Mouse (Mus musculus): ENCODE measurements at regions not wholly inside any gene's neighbourhood (a gene's known extent, or its start where the extent isn't known, plus 50 kb on each side); places are given as distances from the start of the nearest gene placed in this dataset.

DNA sequence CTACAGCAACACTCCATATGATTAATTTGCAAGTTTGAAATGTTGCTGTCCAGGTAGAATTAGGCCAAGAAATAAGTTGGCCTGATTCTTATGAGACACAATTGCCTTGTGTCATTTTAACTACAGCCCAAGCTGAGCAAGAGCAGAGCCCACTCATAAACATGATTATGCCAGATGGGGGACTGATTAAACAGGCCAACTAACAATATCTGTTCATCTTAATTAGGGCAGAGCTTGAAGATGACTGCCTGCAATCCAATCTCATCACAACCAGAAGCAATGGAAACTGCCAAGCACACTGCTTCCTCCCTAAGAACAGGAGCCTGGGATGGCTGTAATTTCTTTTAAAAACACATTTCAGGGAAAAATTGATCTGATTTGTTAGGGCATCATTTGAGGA is 333.1 kb downstream of the Sv2b start:
- Histone ChIP-seq H3K9ac (no peak overlapping the region), H3K27me3 (no peaks in the 10 kb centered on the region), H3K27ac (no peak overlapping the region), H3K4me2 (no peak overlapping the region), H3K36me3 (no peaks in the 10 kb centered on the region), H3K9me3 (replicated peaks) (no peaks in the 10 kb centered on the region), H3K4me3 (no peak overlapping the region), H3K4me1 (replicated peaks) (no peaks in the 10 kb centered on the region)
- ATAC-seq (replicated peaks; ENCODE audit: insufficient number of reproducible peaks, insufficient read depth, low FRiP score, low read depth) = no peak

DNA sequence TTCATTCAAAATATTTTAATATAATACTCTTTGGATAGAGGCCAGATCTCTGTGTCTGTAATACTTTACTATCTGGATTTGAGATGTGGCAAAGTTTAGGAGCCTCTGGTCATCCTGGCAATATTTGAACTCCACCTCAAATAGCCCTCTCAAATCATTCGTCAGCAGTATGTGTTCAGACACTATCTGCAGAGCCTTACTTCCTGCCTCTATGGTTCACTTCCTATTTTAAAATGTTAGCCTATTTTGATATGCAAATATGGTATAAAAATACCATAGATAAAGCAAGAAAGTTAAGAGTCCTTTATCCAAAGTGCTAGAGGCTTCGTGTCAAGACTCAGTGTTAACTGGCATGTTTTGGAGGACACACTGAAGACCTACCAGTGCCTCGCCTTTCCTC is 334.6 kb downstream of the Sv2b start:
- no peak for ATAC-seq (replicated peaks; ENCODE audit: insufficient number of reproducible peaks, insufficient read depth, low FRiP score, low read depth)
- Histone ChIP-seq H3K36me3 (no peaks in the 10 kb centered on the region), H3K4me2 (no peak overlapping the region), H3K27ac (no peak overlapping the region), H3K4me1 (replicated peaks) (no peaks in the 10 kb centered on the region), H3K4me3 (no peak overlapping the region), H3K9ac (no peak overlapping the region), H3K9me3 (replicated peaks) (no peaks in the 10 kb centered on the region), H3K27me3 (no peaks in the 10 kb centered on the region)
- 59% methylated on average over 3 of the region's 3 CpGs for WGBS

DNA sequence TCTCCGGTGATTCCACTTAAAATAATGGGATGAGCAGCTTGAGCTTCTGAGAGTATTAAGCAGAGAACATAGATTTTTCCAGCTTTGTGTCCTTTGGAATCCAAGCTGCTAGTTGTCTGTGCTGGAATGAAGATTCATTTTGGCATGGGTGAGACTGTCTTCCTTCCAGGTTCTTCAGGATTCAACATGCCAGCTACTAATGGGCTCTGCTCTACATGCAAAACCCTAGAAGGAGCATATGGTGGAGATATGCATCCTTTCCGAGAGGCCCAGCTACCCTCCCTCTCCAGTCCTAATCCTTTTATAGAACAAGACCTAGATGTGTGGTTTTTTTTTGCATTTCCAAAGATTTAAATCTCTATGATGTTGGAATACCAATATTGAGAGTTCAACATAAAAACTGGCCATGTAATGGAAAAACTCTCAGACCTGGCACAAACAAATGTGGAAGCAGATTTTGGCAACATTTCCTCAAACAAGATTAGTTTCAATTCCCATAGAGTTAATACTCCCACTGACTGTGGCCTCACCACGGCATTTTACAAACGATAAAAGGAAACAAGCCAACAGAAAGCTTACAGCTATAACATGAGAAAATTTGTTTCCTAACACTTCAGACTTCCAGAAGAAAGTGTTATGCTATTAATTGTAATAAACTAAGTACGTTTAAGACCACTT is 364.5 kb downstream of the Sv2b start:
- H3K27ac ChIP-seq = no peak overlapping the region
- ATAC-seq (replicated peaks; ENCODE audit: insufficient number of reproducible peaks, insufficient read depth, low FRiP score, low read depth) = no peak
- H3K9me3 ChIP-seq (replicated peaks) = no peaks in the 10 kb centered on the region
- no peaks in the 10 kb centered on the region for H3K27me3 ChIP-seq
- H3K4me3 ChIP-seq = no peak overlapping the region
- no peak overlapping the region for H3K9ac ChIP-seq
- H3K36me3 ChIP-seq = no peaks in the 10 kb centered on the region
- WGBS = 62% methylated on average over 5 of the region's 5 CpGs
- no peak overlapping the region for H3K4me2 ChIP-seq
- H3K4me1 ChIP-seq (replicated peaks) = no peaks in the 10 kb centered on the region

GRCm38 (mm10) chr7:74942917-74943316 is 366.1 kb downstream of the Sv2b start:
- Histone ChIP-seq H3K9me3 (replicated peaks) (no peaks in the 10 kb centered on the region), H3K4me3 (no peak overlapping the region), H3K4me2 (no peak overlapping the region), H3K27me3 (no peaks in the 10 kb centered on the region), H3K36me3 (no peaks in the 10 kb centered on the region), H3K9ac (no peak overlapping the region), H3K4me1 (replicated peaks) (no peaks in the 10 kb centered on the region), H3K27ac (no peak overlapping the region)
- 70% methylated on average over 4 of the region's 4 CpGs for WGBS
- no peak for ATAC-seq (replicated peaks; ENCODE audit: insufficient number of reproducible peaks, insufficient read depth, low FRiP score, low read depth)

DNA sequence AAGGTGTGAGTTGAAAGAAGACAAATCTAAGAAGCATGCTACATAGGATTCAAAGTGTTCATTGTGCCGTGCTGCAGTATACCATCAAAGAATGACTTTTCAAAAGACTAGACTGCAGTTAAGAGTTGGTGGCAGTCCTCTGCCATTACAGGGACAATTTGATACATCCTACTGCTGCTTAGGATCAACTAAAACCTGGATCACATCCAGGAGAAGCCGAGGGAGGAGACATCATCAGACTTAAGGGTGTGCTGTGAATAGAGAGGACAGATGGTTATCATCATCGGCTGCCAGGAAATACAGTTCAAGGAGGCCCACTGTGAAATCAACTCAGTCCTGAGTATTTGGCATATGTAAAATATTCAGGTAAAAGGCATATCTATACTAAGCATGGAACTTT is 366.9 kb downstream of the Sv2b start:
- WGBS = 36% methylated on average over 3 of the region's 3 CpGs
- H3K9me3 ChIP-seq (replicated peaks) = no peaks in the 10 kb centered on the region
- no peaks in the 10 kb centered on the region for H3K27me3 ChIP-seq
- no peaks in the 10 kb centered on the region for H3K36me3 ChIP-seq
- H3K4me2 ChIP-seq = no peak overlapping the region
- ATAC-seq (replicated peaks; ENCODE audit: insufficient number of reproducible peaks, insufficient read depth, low FRiP score, low read depth) = no peak
- H3K4me1 ChIP-seq (replicated peaks) = no peaks in the 10 kb centered on the region
- no peak overlapping the region for H3K4me3 ChIP-seq
- no peak overlapping the region for H3K27ac ChIP-seq
- no peak overlapping the region for H3K9ac ChIP-seq

- H3K27ac ChIP-seq = no peak overlapping the region
- no peaks in the 10 kb centered on the region for H3K9me3 ChIP-seq (replicated peaks)
Observed at GRCm38 (mm10) chr7:74929142-74929829, 374.7 kb upstream of the Slco3a1 start.

GRCm38 (mm10) chr7:74928226-74928927 is 373.8 kb upstream of the Slco3a1 start:
- Histone ChIP-seq H3K36me3 (no peaks in the 10 kb centered on the region), H3K27ac (no peak overlapping the region), H3K4me3 (no peak overlapping the region), H3K9ac (no peak overlapping the region), H3K4me2 (no peak overlapping the region), H3K9me3 (replicated peaks) (no peaks in the 10 kb centered on the region), H3K27me3 (no peaks in the 10 kb centered on the region), H3K4me1 (replicated peaks) (no peaks in the 10 kb centered on the region)
- ATAC-seq (replicated peaks; ENCODE audit: insufficient number of reproducible peaks, insufficient read depth, low FRiP score, low read depth) = no peak
- 54% methylated on average over 6 of the region's 6 CpGs for WGBS

More at GRCm38 (mm10) chr7:74929142-74929829, 374.7 kb upstream of the Slco3a1 start:
- no peak overlapping the region for H3K9ac ChIP-seq
- H3K4me1 ChIP-seq (replicated peaks) = no peaks in the 10 kb centered on the region
- H3K36me3 ChIP-seq = no peaks in the 10 kb centered on the region
- no peak for ATAC-seq (replicated peaks; ENCODE audit: insufficient number of reproducible peaks, insufficient read depth, low FRiP score, low read depth)
- no peaks in the 10 kb centered on the region for H3K27me3 ChIP-seq
- H3K4me2 ChIP-seq = no peak overlapping the region
- WGBS = 59% methylated on average over 8 of the region's 8 CpGs
- H3K4me3 ChIP-seq = no peak overlapping the region

DNA sequence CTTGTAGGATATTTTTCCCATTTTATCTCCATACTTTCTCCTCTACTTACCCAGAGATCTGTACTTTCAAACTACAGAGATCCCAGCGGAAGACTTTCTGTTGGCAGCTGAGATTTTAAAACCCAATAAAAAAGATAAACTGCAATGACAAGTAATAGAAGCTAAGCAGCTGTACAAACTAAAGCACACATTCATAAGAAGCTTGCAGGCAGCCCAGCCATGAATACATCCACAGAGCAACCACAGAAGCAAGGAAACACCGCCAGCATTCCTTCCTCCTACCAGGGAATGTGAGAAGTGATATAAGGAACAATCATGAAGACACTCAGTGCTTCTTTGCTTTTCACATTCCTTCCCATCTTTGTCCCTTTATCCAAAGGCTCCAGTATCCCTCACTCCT is 372.1 kb upstream of the Slco3a1 start:
- H3K4me1 ChIP-seq (replicated peaks) = no peaks in the 10 kb centered on the region
- H3K4me2 ChIP-seq = no peak overlapping the region
- ATAC-seq (replicated peaks; ENCODE audit: insufficient number of reproducible peaks, insufficient read depth, low FRiP score, low read depth) = no peak
- no peaks in the 10 kb centered on the region for H3K27me3 ChIP-seq
- no peak overlapping the region for H3K4me3 ChIP-seq
- no peak overlapping the region for H3K27ac ChIP-seq
- H3K9me3 ChIP-seq (replicated peaks) = no peaks in the 10 kb centered on the region
- 47% methylated on average over 2 of the region's 2 CpGs for WGBS
- H3K9ac ChIP-seq = no peak overlapping the region
- no peaks in the 10 kb centered on the region for H3K36me3 ChIP-seq

DNA sequence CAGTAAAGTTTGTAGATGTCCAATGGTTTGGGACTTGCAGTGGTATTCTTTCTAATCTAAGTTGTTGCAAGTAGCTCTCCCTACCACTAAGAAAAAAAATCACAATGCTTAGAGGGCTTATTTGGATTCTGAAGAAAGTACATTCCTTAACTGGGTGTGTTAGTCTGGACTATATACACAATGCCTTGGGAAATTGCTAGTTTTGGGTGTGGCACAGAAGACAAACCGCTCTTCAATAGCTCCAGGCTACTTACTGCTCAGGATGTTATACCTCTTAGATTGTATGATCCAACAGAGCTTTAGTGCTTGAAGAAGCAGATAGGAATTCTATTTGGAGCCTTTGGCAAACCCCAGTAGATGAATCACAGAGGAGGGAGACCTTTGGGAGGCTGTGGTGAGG is 369.6 kb upstream of the Slco3a1 start:
- H3K4me2 ChIP-seq = no peak overlapping the region
- no peaks in the 10 kb centered on the region for H3K36me3 ChIP-seq
- no peaks in the 10 kb centered on the region for H3K27me3 ChIP-seq
- H3K27ac ChIP-seq = no peak overlapping the region
- 86% methylated on average over 1 of the region's 1 CpGs for WGBS
- no peak for ATAC-seq (replicated peaks; ENCODE audit: insufficient number of reproducible peaks, insufficient read depth, low FRiP score, low read depth)
- no peaks in the 10 kb centered on the region for H3K9me3 ChIP-seq (replicated peaks)
- H3K9ac ChIP-seq = no peak overlapping the region
- H3K4me1 ChIP-seq (replicated peaks) = no peaks in the 10 kb centered on the region
- H3K4me3 ChIP-seq = no peak overlapping the region

DNA sequence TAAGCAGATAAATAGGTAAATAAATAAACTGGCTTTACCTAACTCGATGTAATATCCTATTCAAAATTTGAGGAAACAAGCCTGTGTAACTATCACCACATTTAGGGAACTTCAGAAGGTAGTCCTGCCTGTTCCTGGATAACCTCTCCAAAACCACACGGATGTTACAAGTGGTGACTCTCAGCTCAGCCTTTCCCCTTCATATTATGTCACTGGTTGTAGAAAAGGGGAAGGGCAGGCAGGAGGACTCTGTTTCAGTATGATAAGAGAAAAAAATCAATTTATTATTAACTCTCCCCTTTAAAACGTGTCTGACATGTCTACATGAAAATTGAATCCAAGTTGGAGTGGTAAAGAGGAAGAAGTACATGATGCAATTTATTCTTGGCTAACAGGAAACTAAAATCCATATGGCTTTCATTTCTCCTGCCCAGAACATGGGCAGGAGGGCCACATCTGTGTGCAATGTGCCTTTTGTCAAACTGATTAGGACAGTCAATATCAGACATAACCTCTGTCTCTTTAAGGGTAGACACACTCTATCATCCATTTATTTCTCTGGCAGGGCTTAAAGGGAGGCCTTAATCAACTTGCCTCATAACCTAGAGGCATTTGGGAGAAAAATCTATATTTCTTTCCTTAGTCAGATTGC is 353.9 kb upstream of the Slco3a1 start:
- H3K27ac ChIP-seq = no peak overlapping the region
- WGBS = 46% methylated on average over 3 of the region's 3 CpGs
- H3K9me3 ChIP-seq (replicated peaks) = no peaks in the 10 kb centered on the region
- H3K36me3 ChIP-seq = no peaks in the 10 kb centered on the region
- no peak overlapping the region for H3K9ac ChIP-seq
- H3K4me3 ChIP-seq = no peak overlapping the region
- H3K27me3 ChIP-seq = no peaks in the 10 kb centered on the region
- no peak; the same call in 1 of the 2 replicates for ATAC-seq (replicated peaks; ENCODE audit: insufficient number of reproducible peaks, insufficient read depth, low FRiP score, low read depth)
- H3K4me2 ChIP-seq = no peak overlapping the region
- no peaks in the 10 kb centered on the region for H3K4me1 ChIP-seq (replicated peaks)

DNA sequence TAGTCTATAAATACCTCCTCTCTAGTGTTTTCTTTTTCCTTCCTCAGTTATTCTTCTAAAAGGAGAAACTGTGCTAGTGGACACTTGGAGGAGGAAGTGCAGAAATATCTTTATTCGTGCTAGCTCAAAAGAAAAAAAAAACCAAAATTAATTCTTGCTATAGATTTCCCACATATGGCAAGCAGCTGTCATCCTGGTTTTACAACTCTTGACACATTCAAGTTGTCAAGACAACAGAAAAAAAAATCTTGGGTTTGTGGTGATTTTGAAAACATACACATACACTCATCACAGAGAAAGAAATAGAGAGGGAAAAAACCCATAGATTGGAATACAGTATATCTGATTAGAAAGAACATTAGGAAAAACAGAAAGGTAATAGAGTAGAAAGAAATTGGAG is 352.8 kb upstream of the Slco3a1 start:
- Histone ChIP-seq H3K4me3 (no peak overlapping the region), H3K9me3 (replicated peaks) (no peaks in the 10 kb centered on the region), H3K36me3 (no peaks in the 10 kb centered on the region), H3K27ac (no peak overlapping the region), H3K4me1 (replicated peaks) (no peaks in the 10 kb centered on the region), H3K9ac (no peak overlapping the region), H3K4me2 (no peak overlapping the region), H3K27me3 (no peaks in the 10 kb centered on the region)
- ATAC-seq (replicated peaks; ENCODE audit: insufficient number of reproducible peaks, insufficient read depth, low FRiP score, low read depth) = no peak
- WGBS = 62% methylated on average over 1 of the region's 1 CpGs
